Mouse (Mus musculus) hindbrain, embryonic 11.5 days (tissue): Measurements from ENCODE around the gene St8sia1. TPM values are rescaled to one million over a fixed set of nuclear protein-coding genes. Genes with fewer than 3 reads are reported as not detected.
A peak's percentile ranks its signal among the peaks of the same experiment; 100 is the strongest.

ENCODE experiments used
- ATAC-seq: fragments of 200-750 bp; cut with Nextera tagmentation; 2 replicates; pipeline ENCODE4 v1.8.0; 2017; ENCODE audit warnings: mild to moderate bottlenecking, moderate TSS enrichment, moderate library complexity; ENCODE audit not compliant: low FRiP score
- DNase-seq: peaks from one replicate; pipeline ENCODE4 v3.0.0-alpha.2; 2015; ENCODE audit warnings: low spot score
- H3K27ac ChIP-seq: fragments of 300-500 bp; sonication (generic); 2 replicates; pipeline ENCODE4 v1.5.1; 2014; ENCODE audit warnings: mild to moderate bottlenecking, low read depth, low read length
- H3K27me3 ChIP-seq: fragments of 300-500 bp; sonication (generic); 2 replicates; pipeline ENCODE4 v1.6.1; 2014; ENCODE audit warnings: mild to moderate bottlenecking, low read length, moderate library complexity, mixed read lengths; ENCODE audit not compliant: control insufficient read depth, insufficient read depth
- H3K36me3 ChIP-seq: fragments of 300-500 bp; sonication (generic); 2 replicates; pipeline ENCODE4 v1.6.1; 2014; ENCODE audit warnings: mild to moderate bottlenecking, low read length, moderate library complexity, mixed read lengths; ENCODE audit not compliant: control insufficient read depth, insufficient read depth
- H3K4me1 ChIP-seq: fragments of 300-500 bp; sonication (generic); replicated peaks from 2 replicates; pipeline ENCODE4 v1.6.1; 2014; ENCODE audit warnings: low read length, mixed read lengths; ENCODE audit not compliant: control insufficient read depth, insufficient read depth
- H3K4me2 ChIP-seq: fragments of 300-500 bp; sonication (generic); replicated peaks from 2 replicates; pipeline ENCODE4 v1.6.1; 2014; ENCODE audit warnings: mild to moderate bottlenecking, low read depth, low read length
- H3K4me3 ChIP-seq: fragments of 300-500 bp; sonication (generic); 2 replicates; pipeline ENCODE4 v1.5.1; 2014; ENCODE audit warnings: low read depth, low read length
- H3K9ac ChIP-seq: fragments of 300-500 bp; sonication (generic); 2 replicates; pipeline ENCODE4 v1.6.1; 2014; ENCODE audit warnings: low read depth, low read length
- H3K9me3 ChIP-seq: fragments of 300-500 bp; sonication (generic); 2 replicates; pipeline ENCODE4 v1.6.1; 2016; ENCODE audit warnings: low read length; ENCODE audit not compliant: control insufficient read depth
- WGBS: fragments of 180-500 bp; shearing (Covaris S2); extraction: QIAGEN DNeasy Blood & Tissue Kit; methylation state at CpG from one replicate; pipeline ENCODE4 v1.1.7; 2014; 5-methylcytosine and 5-hydroxymethylcytosine counted together
- polyA plus RNA-seq: library from polyadenylated mRNA; unstranded; fragments of >200 nt; fragmentation: Nextera tagmentation; extraction: Ambion mirVana; gene quantifications from 2 replicates; pipeline ENCODE4 v1.2.1, GENCODE M21; 2014

St8sia1 gene
- polyA plus RNA-seq, 1 experiment from 2014 or later, result 5.1 TPM

DNA sequence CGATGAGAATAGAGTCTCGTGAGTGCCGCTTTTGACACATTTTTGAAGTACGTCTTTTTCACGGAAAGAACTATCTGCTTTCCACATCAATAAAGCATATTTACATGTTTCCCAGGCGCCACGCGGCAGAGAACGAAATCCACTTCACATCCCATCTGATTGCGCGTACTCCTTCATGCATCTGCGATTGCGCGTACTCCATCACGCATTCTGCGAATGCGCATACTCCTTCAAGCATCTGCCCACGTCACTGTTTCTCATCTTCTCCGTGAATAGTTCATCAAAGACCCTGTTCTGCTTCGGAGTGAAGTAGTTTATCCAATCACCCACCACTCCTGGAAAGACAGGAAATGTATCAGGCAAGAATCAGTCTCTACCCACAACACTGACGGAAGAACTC lies 178.1 kb downstream of the St8sia1 start:
- Histone ChIP-seq H3K27me3 (no peaks in the 10 kb centered on the region), H3K27ac (no peak overlapping the region), H3K36me3 (no peaks in the 10 kb centered on the region), H3K9ac (no peak overlapping the region), H3K4me3 (no peak overlapping the region), H3K4me2 (no peak overlapping the region), H3K4me1 (no peaks in the 10 kb centered on the region), H3K9me3 (no peaks in the 10 kb centered on the region)
- DNase-seq (no peak), ATAC-seq (no peak)
- WGBS, result 89% methylated on average over 21 of the region's 21 CpGs

DNA sequence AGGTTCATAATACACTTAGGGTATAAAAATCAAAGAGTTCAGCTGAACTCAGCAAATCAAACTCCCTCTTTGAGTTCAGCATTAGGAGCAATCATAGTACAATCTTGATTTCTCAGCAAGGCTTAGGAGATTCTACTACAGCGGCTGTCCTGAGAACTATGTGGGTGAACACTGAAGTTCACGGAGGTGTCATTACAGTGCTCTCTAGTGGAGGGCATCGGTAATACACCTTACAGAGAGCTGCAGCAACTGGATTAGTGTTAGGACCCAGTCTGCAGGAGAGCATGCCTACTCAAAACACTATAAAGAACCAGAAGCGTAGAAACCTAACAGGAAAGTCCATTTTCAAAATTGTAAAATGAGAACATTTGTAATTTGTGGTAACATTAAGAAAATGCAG lies 178.9 kb downstream of the St8sia1 start:
- H3K4me3 ChIP-seq, result no peak overlapping the region
- H3K4me1 ChIP-seq, result no peaks in the 10 kb centered on the region
- no peak overlapping the region for H3K9ac ChIP-seq
- no peaks in the 10 kb centered on the region for H3K27me3 ChIP-seq
- no peak overlapping the region for H3K27ac ChIP-seq
- no peaks in the 10 kb centered on the region for H3K9me3 ChIP-seq
- WGBS, result 41% methylated on average over 4 of the region's 4 CpGs
- ATAC-seq, result no peak
- peak; percentile 74 for DNase-seq
- H3K4me2 ChIP-seq, result no peak overlapping the region
- no peaks in the 10 kb centered on the region for H3K36me3 ChIP-seq

DNA sequence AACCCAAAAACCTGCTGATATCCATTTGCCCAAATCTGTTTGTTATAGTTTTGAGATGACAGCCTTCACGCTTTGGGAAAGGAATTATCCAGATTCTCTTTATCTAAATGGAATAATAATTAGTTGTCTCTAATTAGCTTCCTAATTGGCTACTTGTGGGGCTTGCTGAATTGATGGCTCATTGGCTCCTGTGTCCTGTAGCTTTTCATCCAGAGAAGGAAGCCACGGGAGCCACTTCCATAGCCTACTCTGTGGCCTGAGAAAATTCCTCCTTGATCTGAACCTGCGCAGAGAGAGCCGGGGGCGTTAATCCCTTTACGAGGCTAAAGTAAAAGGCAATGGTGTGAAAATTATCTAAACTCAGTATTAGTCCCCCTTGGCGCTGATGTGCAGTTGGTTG lies 183.0 kb downstream of the St8sia1 start:
- no peak overlapping the region for H3K4me2 ChIP-seq
- WGBS, result 86% methylated on average over 7 of the region's 7 CpGs
- no peaks in the 10 kb centered on the region for H3K9me3 ChIP-seq
- H3K36me3 ChIP-seq, result no peaks in the 10 kb centered on the region
- H3K9ac ChIP-seq, result no peak overlapping the region
- no peak overlapping the region for H3K4me3 ChIP-seq
- DNase-seq (no peak), ATAC-seq (no peak)
- peaks cover 2% of the 10 kb centered on the region; the same call in 1 of the 2 replicates for H3K4me1 ChIP-seq
- H3K27me3 ChIP-seq, result no peaks in the 10 kb centered on the region
- no peak overlapping the region for H3K27ac ChIP-seq

DNA sequence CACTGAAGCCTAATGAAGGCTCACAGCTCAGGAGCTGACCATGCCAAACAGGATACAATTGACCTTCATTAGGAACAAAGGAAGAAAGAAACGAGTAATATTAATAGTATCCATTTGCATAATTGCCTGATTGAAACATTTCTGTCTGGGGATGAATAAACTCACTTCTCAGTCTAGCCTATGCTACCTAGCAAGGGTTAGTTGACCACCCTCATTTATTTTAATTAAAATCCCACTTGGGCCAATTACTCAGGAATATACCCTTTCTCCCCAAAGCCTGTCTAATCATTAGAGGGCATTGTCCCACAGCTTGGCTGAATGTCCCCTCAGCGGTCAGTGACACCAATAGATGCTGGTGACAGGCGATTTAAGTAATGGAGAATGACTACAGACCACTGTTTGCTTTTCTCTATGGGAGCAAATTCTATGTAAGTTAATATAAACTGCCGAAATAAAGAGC lies 183.6 kb downstream of the St8sia1 start:
- ATAC-seq (peak; percentile 50), DNase-seq (no peak)
- H3K4me3 ChIP-seq, result no peak overlapping the region
- H3K4me2 ChIP-seq, result no peak overlapping the region
- no peaks in the 10 kb centered on the region for H3K27me3 ChIP-seq
- H3K9me3 ChIP-seq, result no peaks in the 10 kb centered on the region
- H3K36me3 ChIP-seq, result no peaks in the 10 kb centered on the region
- no peak overlapping the region for H3K27ac ChIP-seq
- no peak overlapping the region for H3K9ac ChIP-seq
- 71% methylated on average over 4 of the region's 4 CpGs for WGBS
- H3K4me1 ChIP-seq, result peaks cover 2% of the 10 kb centered on the region; the same call in 1 of the 2 replicates

DNA sequence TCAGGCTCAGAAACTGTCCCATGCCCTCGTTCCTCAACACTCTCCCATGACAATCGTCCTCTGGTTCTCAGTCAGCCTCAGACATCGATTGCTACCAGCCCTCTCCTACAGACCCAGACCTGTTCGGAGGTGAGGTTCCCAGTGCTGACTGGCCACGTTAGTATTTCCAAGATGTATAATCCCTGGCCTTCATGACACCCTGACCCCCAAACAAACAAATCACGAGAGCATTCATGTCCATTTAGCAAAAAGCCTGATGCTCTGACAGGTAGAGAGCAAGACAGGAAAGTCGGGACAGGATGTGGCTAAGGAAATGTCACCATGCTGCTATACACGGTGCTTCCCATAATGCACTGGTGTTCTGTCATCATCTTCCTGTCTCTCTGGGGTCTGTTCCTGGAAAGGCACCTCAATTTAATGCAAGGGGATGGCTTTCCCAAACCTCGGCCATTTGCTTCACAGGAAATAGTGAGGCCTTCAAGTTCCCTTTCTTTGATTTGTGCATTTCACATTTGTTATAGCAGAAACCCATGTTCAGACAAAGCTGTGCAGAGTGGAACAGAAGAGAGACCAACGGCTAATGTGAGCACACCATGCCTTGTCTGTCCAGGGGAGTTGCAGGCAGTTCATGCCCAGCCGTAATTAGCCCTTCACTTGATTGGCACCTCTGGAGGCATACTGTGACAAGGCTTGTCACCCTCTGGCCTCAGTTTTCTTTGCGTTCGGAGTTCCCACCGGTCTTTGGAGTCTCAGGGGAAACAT lies 184.3 kb downstream of the St8sia1 start:
- Histone ChIP-seq H3K36me3 (no peaks in the 10 kb centered on the region), H3K27me3 (no peaks in the 10 kb centered on the region), H3K4me2 (no peak overlapping the region), H3K27ac (no peak overlapping the region), H3K4me3 (no peak overlapping the region), H3K9ac (no peak overlapping the region), H3K9me3 (no peaks in the 10 kb centered on the region), H3K4me1 (peaks cover 2% of the 10 kb centered on the region; the same call in 1 of the 2 replicates)
- peak; percentile 22 for DNase-seq
- peak; percentile 71 for ATAC-seq
- WGBS, result 70% methylated on average over 14 of the region's 14 CpGs

DNA sequence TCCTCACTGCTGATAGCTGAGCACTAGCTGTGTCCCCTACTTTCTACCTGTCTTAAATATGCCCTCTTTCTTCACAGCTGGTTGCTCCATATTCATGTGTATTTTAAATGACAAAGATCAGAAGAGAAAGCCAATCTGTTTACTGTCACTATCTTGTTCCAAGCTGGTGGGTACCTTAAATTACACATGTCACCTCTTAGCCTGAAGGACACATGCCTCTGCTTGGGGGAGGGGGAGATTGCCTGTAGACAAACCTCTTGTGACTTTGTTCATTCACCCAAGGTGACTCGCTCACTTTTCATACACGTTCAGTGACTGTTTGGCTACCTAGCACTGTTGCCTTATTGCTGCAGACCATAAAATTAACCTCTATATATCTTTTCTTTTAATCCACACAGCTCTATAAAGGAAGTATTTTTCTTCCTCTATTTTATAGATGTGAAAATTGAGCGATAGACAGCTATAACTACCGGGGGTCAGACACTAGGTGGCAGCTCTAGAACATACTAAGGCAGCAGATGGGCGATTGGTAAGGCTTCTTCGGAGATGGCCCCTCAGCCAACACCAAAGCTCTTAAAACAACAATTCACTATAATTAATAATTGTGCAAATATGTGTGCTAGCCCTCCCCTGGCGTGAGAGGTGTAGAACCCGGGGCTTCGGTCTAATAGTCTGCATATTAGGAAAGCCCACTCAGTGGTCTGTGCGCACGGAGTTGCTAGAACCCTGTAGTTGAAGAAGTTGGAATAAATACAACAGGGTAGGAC lies 185.0 kb downstream of the St8sia1 start:
- Histone ChIP-seq H3K4me1 (peaks cover 2% of the 10 kb centered on the region; the same call in 1 of the 2 replicates), H3K9me3 (no peaks in the 10 kb centered on the region), H3K36me3 (no peaks in the 10 kb centered on the region), H3K27ac (no peak overlapping the region), H3K4me2 (no peak overlapping the region), H3K9ac (no peak overlapping the region), H3K4me3 (no peak overlapping the region), H3K27me3 (no peaks in the 10 kb centered on the region)
- peak; percentile 48 for ATAC-seq
- 57% methylated on average over 11 of the region's 11 CpGs for WGBS
- peak; percentile 55 for DNase-seq

DNA sequence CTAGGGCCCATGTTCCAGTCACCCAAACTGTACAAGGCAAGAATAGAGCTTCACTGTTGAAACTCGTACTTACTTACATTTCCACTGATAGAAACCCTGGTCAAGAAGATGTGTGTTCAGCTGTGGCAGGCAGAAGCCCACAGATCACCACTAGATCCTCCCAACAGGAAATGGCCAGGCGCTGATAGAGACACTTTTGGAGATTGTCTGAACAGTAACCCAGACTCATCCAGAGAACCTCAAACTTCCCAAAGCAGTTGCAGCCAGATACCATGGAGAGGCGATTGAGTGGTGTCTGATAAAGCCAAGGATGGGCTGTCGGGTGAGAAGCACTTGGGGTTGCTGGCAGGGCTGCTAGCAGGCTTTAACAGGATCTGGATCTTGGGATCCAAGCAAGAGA lies 187.3 kb downstream of the St8sia1 start:
- H3K36me3 ChIP-seq, result peaks cover 14% of the 10 kb centered on the region; the same call in 1 of the 2 replicates
- ATAC-seq (no peak), DNase-seq (no peak)
- no peak overlapping the region for H3K27ac ChIP-seq
- no peaks in the 10 kb centered on the region for H3K9me3 ChIP-seq
- H3K4me2 ChIP-seq, result no peak overlapping the region
- WGBS, result 77% methylated on average over 4 of the region's 4 CpGs
- H3K9ac ChIP-seq, result no peak overlapping the region
- peaks cover 2% of the 10 kb centered on the region; the same call in 1 of the 2 replicates for H3K4me1 ChIP-seq
- no peak overlapping the region for H3K4me3 ChIP-seq
- H3K27me3 ChIP-seq, result no peaks in the 10 kb centered on the region

DNA sequence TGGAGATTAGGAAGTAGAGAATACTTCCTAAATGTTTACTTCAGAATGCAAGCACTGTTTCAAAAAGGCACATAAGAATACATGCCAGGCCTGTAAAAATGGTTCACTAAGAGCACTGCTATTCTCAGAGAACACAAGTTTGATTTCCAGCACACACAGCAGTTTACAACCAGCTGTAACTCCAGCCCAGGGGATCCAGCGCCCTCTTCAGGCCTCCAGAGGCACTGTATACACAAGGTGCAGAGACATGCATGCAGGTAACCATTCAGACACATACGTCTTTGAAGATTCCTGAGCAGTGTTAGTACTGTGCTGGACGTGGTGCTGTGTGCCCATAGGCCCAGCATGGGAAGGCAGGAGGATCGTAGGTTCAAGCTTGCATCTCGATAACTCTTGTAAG lies 190.7 kb downstream of the St8sia1 start:
- Histone ChIP-seq H3K4me3 (no peak overlapping the region), H3K4me1 (no peaks in the 10 kb centered on the region), H3K27me3 (no peaks in the 10 kb centered on the region), H3K9ac (no peak overlapping the region), H3K36me3 (peaks cover 14% of the 10 kb centered on the region; the same call in 1 of the 2 replicates), H3K27ac (no peak overlapping the region), H3K9me3 (no peaks in the 10 kb centered on the region), H3K4me2 (no peak overlapping the region)
- DNase-seq (no peak), ATAC-seq (no peak)
- 90% methylated on average over 5 of the region's 5 CpGs for WGBS
